Mouse (Mus musculus) spleen, embryonic (tissue): ENCODE measurements around the gene Stk16.
"Not testable (repeated sequence)": the region's sequence is repeated elsewhere in the genome, so short reads cannot be mapped to it uniquely, and the experiment has no call there.

Experiments
- CTCF ChIA-PET: fragments of 350-600 bp; sonication (Branson Sonifier 250); formaldehyde crosslinking; loops from one replicate; lab custom pipeline; 2022; lab: Charles Lee

Gene Stk16

DNA sequence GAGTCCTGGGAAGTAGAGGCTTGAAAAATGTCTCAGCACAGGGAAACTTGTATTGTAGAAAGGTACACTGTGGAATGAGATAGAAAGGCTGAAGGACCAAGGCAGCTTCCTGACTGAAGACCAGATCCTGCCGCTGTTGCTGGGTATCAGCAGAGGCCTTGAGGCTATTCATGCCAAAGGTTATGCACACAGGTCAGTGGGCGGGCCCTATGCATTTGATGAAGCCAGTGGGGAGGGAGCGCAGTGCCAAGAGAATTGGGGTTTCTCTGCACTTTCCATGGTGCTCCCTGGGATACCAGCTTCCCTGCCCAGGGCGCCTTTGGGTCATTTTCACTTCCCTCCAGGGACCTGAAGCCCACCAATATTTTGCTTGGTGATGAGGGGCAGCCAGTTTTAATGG is 1.9 kb downstream of the Stk16 start:
- CTCF ChIA-PET, result interaction anchor here (1.2 kb wide), 1 partner anchor 8 kb away, joined by 4 read pairs; no protein-coding TSS in a partner anchor

- CTCF ChIA-PET, result no interaction called here
Observed at GRCm38 (mm10) chr1:75213096-75213495, 2.5 kb downstream of the Stk16 start.

- CTCF ChIA-PET, result interaction anchor here (0.6 kb wide), 1 partner anchor 49 kb away, joined by 3 read pairs; no protein-coding TSS in a partner anchor
Observed at GRCm38 (mm10) chr1:75214442-75214841, 3.8 kb downstream of the Stk16 start.

DNA sequence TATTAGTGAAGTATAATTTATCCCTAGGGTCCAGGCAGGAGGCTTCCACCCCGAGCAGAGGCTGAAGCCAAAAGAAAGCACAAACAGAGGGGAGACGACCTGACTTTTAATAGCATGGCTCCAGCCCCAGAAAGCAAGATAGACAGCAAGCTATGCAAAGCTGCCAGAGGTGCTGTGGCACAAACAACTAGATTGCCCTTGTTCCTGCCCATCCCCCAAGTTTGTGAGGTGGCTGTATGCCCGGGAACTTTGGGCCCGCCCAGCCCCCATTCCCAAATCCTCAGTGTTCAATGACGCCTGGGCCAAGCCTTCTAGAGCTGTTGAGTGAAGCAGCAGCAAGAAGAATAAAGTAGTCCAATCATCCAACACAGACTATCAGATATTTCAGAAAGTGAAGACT is 4.2 kb downstream of the Stk16 start:
- CTCF ChIA-PET, result interaction anchor here (0.6 kb wide), 1 partner anchor 49 kb away, joined by 3 read pairs; no protein-coding TSS in a partner anchor

DNA sequence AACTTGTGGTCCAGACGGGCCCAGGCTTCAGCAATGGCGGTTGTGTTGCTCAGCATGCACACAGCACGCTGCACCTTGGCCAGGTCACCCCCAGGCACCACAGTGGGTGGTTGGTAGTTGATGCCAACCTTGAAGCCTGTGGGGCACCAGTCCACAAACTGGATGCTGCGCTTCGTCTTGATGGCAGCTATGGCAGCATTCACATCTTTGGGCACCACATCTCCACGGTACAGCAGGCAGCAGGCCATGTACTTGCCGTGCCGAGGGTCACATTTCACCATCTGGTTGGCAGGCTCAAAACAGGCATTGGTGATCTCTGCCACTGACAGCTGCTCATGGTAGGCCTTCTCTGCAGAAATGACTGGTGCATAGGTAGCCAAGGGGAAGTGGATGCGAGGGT is 5.1 kb downstream of the Stk16 start:
- CTCF ChIA-PET, result no interaction called here

GRCm38 (mm10) chr1:75216797-75217585 is 6.4 kb downstream of the Stk16 start:
- CTCF ChIA-PET, result interaction anchor here (0.6 kb wide), 1 partner anchor 454 kb away, joined by 9 read pairs; no protein-coding TSS in a partner anchor

GRCm38 (mm10) chr1:75217893-75218226 is 7.2 kb downstream of the Stk16 start:
- CTCF ChIA-PET, result interaction anchor here (1.4 kb wide), 1 partner anchor 19 kb away, joined by 5 read pairs; no protein-coding TSS in a partner anchor

- CTCF ChIA-PET, result interaction anchor here (1.4 kb wide), 1 partner anchor 18 kb away, joined by 5 read pairs; no protein-coding TSS in a partner anchor
Observed at GRCm38 (mm10) chr1:75218227-75219001, 7.8 kb downstream of the Stk16 start.

DNA sequence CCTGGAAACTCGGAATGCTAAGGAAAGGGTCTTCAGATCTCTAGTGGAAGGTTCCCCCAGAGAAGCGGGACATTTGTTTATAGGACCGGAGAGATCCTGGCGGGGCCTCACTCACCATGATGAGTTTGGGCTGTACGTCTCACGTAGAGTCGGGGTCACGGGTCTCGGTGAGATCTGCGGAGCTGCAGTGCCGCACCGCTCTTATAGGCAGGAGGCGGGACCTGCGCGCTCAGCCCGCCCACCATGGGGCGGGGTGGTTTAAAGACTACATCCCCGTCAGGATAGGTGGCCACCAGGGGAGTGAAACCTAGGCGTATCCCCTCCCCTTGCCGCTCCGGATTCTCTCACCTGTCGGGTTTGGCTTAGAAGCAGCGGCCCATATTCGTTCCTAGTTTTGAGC is 8.4 kb downstream of the Stk16 start:
- CTCF ChIA-PET, result interaction anchor here (0.6 kb wide), 1 partner anchor 306 kb away, joined by 3 read pairs; no protein-coding TSS in a partner anchor

GRCm38 (mm10) chr1:75219531-75219930 is 8.9 kb downstream of the Stk16 start, which contains the start of gene Tuba4a:
Gene Tuba4a, minus strand, starts transcription at chr1:75219865.
- CTCF ChIA-PET, result interaction anchor here (0.6 kb wide), 2 partner anchors 16 to 305 kb away, joined by 3 to 5 read pairs; no protein-coding TSS in a partner anchor

GRCm38 (mm10) chr1:75221538-75221937 is 10.9 kb downstream of the Stk16 start:
- CTCF ChIA-PET, result interaction anchor here (0.7 kb wide), 1 partner anchor 10 kb away, joined by 4 read pairs; no protein-coding TSS in a partner anchor

GRCm38 (mm10) chr1:75222926-75223325 is 12.3 kb downstream of the Stk16 start:
- CTCF ChIA-PET, result no interaction called here

DNA sequence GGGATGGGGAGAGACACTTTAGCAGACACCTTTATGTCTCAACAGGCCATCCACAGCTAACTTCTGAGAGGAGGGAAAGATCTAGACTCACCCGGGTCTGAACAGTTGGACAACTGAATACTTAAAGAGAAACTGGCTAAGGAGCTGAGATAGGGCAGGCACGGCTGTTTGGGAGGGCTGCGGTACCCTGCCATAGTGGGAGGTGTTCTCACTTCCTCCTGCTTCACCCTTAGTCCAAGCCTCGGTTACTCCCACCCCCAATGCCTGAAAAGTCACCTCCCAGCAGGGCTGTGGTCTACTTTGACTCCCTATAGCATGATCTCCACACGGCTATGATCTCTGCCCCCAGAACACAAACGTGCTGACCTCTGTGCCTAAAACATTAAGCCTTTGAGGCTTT is 12.9 kb downstream of the Stk16 start:
- CTCF ChIA-PET, result interaction anchor here (0.7 kb wide), 1 partner anchor 12 kb away, joined by 9 read pairs; no protein-coding TSS in a partner anchor

DNA sequence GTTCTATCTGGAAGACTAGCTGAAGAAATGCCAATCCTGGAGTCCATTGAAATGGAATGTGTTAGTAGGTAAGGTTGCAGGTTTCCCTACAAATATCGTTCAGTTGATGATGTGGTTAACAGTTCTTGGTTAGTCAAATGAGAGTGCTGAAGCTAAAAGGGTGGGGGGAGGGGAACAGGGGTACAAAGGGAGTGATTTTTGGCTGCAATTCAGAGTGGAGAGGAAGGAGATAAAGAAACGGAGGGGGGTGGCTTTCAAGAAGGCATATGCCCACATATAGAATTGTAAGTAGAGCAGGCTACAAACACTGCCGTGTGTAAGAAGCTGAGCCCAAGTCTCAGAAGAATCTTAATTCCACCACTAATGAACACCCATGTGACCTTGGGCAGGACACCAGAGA is 14.8 kb downstream of the Stk16 start:
- CTCF ChIA-PET, result no interaction called here

DNA sequence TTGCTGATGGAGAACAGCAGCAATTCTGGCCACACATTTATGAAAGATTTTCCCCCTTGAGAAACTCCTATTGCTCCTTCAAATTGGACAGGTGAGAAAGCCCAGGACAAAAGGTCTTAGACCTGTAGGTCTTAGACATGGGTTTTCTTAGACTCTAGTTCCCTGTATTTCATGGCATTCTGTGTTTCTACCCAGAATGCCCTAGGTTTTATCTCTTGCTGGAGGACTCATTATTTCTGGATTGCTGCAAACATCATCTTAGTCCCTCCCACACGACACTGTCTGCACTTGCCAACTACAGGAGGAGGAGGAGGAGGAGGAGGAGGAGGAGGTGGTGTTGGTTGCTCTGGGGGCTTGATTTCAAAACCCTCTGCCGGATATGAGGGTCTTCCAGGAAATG is 15.5 kb downstream of the Stk16 start:
- CTCF ChIA-PET, result no interaction called here

- CTCF ChIA-PET, result interaction anchor here (0.7 kb wide), 1 partner anchor 24 kb away, joined by 3 read pairs; no protein-coding TSS in a partner anchor
Observed at GRCm38 (mm10) chr1:75227653-75228052, 17.0 kb downstream of the Stk16 start.

- CTCF ChIA-PET, result no interaction called here
Observed at GRCm38 (mm10) chr1:75229158-75229557, 18.5 kb downstream of the Stk16 start.

GRCm38 (mm10) chr1:75230335-75230994 is 19.8 kb downstream of the Stk16 start:
- CTCF ChIA-PET, result no interaction called here

DNA sequence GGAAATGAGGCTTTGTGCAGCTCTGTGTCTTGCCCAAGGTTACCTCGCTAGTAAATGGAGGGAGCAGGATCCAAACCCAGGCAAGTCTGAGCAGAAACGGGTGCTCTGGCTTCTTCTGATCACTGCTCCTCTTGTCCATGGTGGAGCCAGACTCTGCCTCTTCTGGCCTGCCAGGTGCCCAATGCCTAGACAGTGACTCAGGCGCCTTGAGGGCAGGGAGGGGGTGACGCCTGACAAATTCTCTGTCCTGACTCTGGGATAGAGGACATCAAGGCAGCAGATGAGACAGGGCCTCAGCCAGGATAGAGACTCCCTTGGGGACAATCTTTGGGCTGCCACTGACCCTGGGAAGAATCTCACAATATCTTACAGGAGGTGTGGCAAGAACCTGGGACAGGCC is 20.6 kb downstream of the Stk16 start:
- CTCF ChIA-PET, result no interaction called here

GRCm38 (mm10) chr1:75231664-75232152 is 21.1 kb downstream of the Stk16 start, which contains the start of gene A630095N17Rik:
Gene A630095N17Rik, minus strand, starts transcription at chr1:75232102.
- CTCF ChIA-PET, result no interaction called here

DNA sequence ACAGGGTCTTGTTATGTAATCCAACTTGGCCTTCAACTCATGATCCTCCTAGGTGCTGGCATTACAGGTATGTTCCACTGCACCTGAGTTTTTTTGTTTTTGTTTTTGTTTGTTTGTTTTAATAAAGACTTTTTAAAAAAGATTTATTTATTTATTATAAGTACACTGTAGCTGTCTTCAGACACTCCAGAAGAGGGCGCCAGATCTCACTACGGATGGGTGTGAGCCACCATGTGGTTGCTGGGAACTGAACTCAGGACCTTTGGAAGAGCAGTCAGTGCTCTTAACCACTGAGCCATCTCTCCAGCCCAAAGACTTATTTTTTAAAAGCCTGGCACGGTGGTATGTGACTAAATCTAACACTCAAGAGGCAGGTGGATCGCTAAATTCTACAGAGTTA is 21.9 kb downstream of the Stk16 start:
- CTCF ChIA-PET, result not testable (repeated sequence)
